Mouse (Mus musculus): ENCODE measurements around the gene Gm12355. TPM values are rescaled to one million over a fixed set of nuclear protein-coding genes. Genes with fewer than 3 reads are reported as not detected.

The Gm12355 gene
- polyA plus RNA-seq, 1 experiment from 2014 or later, result 0.64 TPM

- Histone ChIP-seq H3K27ac (peak within 1 kb of the TSS; percentile 90), H3K36me3 (peaks cover 16% of the 10 kb centered on the region), H3K9me3 (no peaks in the 10 kb centered on the region), H3K4me2 (peak within 1 kb of the TSS; percentile 80), H3K4me3 (peak within 1 kb of the TSS; percentile 96), H3K27me3 (peaks cover 4% of the 10 kb centered on the region), H3K4me1 (peaks cover 33% of the 10 kb centered on the region), H3K9ac (peak within 1 kb of the TSS; percentile 89)
- WGBS, result under 1% methylated on average over 49 of the region's 49 CpGs
- peak; percentile 91 for ATAC-seq (ENCODE audit: insufficient number of reproducible peaks, low FRiP score, low TSS enrichment, low read depth)
These were observed 38.4 kb downstream of the Gm12355 start, which contains the start of gene Ormdl3 for GRCm38 (mm10) chr11:98586892-98587563. Gene Ormdl3, minus strand, starts transcription at chr11:98587368.

DNA sequence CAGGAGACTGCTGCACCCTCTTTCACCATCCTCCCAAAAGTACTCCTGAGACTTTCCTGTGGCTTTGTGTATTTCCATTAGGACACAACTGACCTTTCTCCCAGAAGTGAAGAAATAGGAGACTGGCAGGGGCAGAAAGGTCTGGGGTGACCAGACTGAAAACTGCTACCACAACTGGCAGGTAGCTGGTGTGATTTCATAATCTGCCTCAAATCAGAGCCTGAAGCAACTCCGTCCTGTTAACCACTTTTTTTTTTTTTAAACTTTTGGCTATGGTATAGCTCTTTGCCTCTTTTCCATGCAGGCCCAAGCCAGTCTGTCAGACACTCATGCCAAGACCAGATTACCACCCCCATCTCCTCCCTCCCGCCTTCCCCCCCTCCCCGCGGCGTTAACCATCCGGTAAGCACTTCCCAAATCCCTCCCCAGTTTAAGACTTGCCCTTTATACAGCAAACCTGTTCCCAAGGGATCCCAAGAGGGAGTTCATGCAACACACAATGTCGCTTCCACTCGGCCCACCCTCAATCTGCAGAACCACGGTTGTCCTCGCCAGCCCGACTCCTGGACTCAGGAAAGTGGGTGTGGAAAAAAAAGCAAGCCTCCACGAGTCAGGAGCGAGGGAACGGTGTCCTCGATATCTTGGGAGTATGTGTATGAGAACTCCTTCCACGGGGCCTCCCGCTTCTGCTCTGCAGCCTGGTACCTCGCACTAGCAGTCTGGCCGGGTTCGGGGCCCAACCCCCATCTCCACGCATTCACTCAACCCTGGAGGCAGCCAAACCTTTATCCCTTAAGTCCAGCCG lies 39.2 kb downstream of the Gm12355 start:
- peaks cover under 1% of the 10 kb centered on the region; the same call in 1 of the 2 replicates for H3K27me3 ChIP-seq
- 0 out of 2 replicates have a peak, but pooled peaks have one; percentile 12 for ATAC-seq (ENCODE audit: insufficient number of reproducible peaks, low FRiP score, low TSS enrichment, low read depth)
- H3K27ac ChIP-seq, result peak overlapping the region; percentile 90
- peak overlapping the region; percentile 80 for H3K4me2 ChIP-seq
- WGBS, result under 1% methylated on average over 22 of the region's 22 CpGs
- H3K9ac ChIP-seq, result peak overlapping the region; percentile 89
- peaks cover 24% of the 10 kb centered on the region for H3K36me3 ChIP-seq
- peaks cover 33% of the 10 kb centered on the region for H3K4me1 ChIP-seq
- H3K4me3 ChIP-seq, result peak overlapping the region; percentile 96
- no peaks in the 10 kb centered on the region for H3K9me3 ChIP-seq

DNA sequence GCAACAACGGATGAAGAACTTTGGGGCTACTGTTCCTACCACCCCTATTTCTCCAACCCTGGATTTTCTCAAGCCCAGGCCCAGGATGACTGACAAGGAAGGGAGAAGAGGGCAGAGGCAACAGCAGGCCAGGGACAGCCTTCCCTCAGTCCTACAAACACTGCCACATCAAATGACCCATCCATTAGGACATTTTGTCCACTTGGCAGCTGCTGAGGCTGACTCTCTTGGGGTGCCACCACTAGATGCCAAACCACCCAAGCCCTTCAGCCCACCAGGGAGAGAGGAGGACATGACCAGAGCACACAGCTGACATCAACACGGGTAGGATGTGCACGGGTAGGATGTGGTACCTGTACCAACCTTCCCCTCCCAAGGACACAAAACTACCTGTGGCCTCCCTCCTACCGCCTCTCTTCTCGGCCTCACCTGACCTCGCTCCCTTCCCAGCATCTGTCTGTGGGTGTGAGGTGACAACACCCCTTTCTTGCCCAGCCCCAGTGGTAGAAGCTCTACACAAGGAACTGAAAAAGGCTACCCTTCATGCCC lies 40.8 kb downstream of the Gm12355 start:
- WGBS, result 80% methylated on average over 6 of the region's 6 CpGs
- peaks cover 33% of the 10 kb centered on the region for H3K4me1 ChIP-seq
- no peak overlapping the region for H3K9ac ChIP-seq
- no peaks in the 10 kb centered on the region for H3K9me3 ChIP-seq
- no peak overlapping the region for H3K27ac ChIP-seq
- no peak overlapping the region for H3K4me3 ChIP-seq
- peaks cover 39% of the 10 kb centered on the region for H3K36me3 ChIP-seq
- ATAC-seq (ENCODE audit: insufficient number of reproducible peaks, low FRiP score, low TSS enrichment, low read depth), result no peak
- no peaks in the 10 kb centered on the region for H3K27me3 ChIP-seq
- H3K4me2 ChIP-seq, result no peak overlapping the region

DNA sequence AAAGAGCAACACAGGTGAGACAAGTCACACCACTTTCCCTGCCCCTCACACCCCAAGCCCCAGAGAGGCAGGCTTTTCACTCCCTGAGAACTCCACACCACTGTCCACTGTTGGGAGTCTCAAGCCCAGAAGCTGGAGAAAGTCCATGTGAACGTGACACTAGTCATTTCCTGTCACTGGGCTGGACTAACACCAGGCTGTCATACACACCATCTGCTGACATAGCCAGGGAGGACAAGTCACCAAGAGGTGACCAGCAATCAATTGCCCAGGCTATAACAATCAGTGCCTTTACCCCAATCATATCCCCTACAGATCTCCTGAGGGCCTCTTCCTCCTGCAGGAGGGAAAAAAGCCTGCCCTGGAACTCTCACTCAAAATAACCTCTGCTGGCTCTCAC lies 41.3 kb downstream of the Gm12355 start:
- Histone ChIP-seq H3K36me3 (peaks cover 39% of the 10 kb centered on the region), H3K4me3 (no peak overlapping the region), H3K4me1 (peaks cover 33% of the 10 kb centered on the region), H3K4me2 (no peak overlapping the region), H3K9ac (no peak overlapping the region), H3K27me3 (no peaks in the 10 kb centered on the region), H3K27ac (no peak overlapping the region), H3K9me3 (no peaks in the 10 kb centered on the region)
- 40% methylated on average over 1 of the region's 1 CpGs for WGBS
- ATAC-seq (ENCODE audit: insufficient number of reproducible peaks, low FRiP score, low TSS enrichment, low read depth), result no peak

GRCm38 (mm10) chr11:98583571-98583970 lies 41.9 kb downstream of the Gm12355 start:
- Histone ChIP-seq H3K4me1 (peaks cover 33% of the 10 kb centered on the region), H3K4me3 (no peak overlapping the region), H3K9ac (no peak overlapping the region), H3K27me3 (no peaks in the 10 kb centered on the region), H3K9me3 (no peaks in the 10 kb centered on the region), H3K4me2 (no peak overlapping the region), H3K36me3 (peaks cover 39% of the 10 kb centered on the region), H3K27ac (no peak overlapping the region)
- 32% methylated on average over 1 of the region's 3 CpGs for WGBS
- ATAC-seq (ENCODE audit: insufficient number of reproducible peaks, low FRiP score, low TSS enrichment, low read depth), result no peak

DNA sequence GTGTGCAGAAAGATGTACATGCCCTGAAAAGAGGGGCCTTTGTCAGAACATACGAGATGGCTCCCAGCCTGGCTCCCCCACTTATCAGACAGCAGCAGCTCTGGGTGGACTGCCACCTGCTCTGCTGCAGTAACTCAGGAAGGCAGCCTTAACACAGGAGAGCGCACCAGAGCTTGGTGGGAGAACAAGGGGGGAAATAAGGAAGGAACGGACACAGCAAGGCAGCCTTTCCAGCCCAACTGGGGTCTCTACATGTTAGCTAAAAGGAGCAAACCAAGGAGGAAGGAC lies 42.3 kb downstream of the Gm12355 start:
- no peak overlapping the region for H3K4me3 ChIP-seq
- H3K4me2 ChIP-seq, result no peak overlapping the region
- ATAC-seq (ENCODE audit: insufficient number of reproducible peaks, low FRiP score, low TSS enrichment, low read depth), result no peak
- peaks cover 39% of the 10 kb centered on the region for H3K36me3 ChIP-seq
- WGBS, result 96% methylated on average over 3 of the region's 3 CpGs
- no peak overlapping the region for H3K9ac ChIP-seq
- no peak overlapping the region for H3K27ac ChIP-seq
- H3K9me3 ChIP-seq, result no peaks in the 10 kb centered on the region
- peaks cover 30% of the 10 kb centered on the region for H3K4me1 ChIP-seq
- H3K27me3 ChIP-seq, result no peaks in the 10 kb centered on the region

DNA sequence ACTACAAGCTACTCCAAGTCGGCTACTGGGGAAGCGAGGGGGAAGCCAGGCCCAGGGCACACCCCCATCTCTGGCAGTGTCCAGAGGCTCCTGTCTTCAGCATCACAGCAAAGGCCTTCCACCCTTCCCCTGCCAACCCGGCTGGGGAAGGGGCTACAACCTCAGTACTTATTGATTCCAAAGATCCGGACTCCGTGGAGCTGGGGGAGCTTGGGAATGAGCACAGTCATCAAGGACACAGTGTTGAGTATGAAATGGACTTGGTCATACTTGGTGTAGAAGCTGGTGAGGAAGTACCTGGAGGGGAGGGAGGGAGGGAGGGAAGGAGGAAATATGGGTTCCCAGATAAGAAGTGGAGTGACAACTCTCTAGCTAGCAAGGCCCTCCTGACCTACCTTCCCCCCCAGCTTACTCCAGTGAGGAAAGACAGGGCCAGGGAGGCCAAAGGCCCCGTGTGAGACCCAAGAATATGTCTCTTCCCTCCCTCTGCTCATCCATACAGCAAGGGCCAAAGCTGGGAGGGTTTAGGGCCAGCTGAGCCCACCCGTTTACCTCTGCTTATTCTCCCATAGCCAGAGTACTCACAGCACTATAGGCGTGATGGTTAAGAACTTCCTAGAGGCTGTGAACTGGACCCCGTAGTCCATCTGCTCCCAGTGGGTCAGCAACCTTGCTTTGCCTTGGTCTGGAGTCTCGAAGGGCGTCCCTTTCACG lies 42.8 kb downstream of the Gm12355 start:
- H3K9ac ChIP-seq, result no peak overlapping the region
- no peak overlapping the region for H3K4me3 ChIP-seq
- no peaks in the 10 kb centered on the region for H3K27me3 ChIP-seq
- peaks cover 39% of the 10 kb centered on the region for H3K36me3 ChIP-seq
- 91% methylated on average over 12 of the region's 12 CpGs for WGBS
- no peak overlapping the region for H3K27ac ChIP-seq
- peaks cover 25% of the 10 kb centered on the region for H3K4me1 ChIP-seq
- H3K9me3 ChIP-seq, result no peaks in the 10 kb centered on the region
- H3K4me2 ChIP-seq, result no peak overlapping the region
- no peak for ATAC-seq (ENCODE audit: insufficient number of reproducible peaks, low FRiP score, low TSS enrichment, low read depth)

DNA sequence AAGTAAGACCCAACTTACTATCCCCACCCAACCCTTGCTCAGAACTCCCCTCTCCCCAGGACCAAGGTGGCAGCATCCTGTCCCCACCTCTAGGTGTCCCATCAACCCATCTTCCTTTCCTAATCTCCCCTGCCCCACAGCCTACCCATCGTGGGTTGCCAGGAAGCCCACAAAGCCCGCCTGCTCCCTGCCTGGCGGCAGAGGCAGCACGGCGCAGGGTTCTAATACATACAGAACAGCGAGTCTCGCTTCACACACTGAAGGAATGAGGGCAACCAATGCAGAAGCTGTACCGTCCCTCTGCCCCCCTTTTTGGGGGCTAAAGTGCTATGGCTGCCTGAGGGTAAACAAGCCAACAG lies 43.5 kb downstream of the Gm12355 start:
- Histone ChIP-seq H3K27me3 (no peaks in the 10 kb centered on the region), H3K9me3 (no peaks in the 10 kb centered on the region), H3K36me3 (peaks cover 39% of the 10 kb centered on the region), H3K4me3 (no peak overlapping the region), H3K4me2 (no peak overlapping the region), H3K4me1 (peaks cover 21% of the 10 kb centered on the region), H3K27ac (no peak overlapping the region), H3K9ac (no peak overlapping the region)
- no peak for ATAC-seq (ENCODE audit: insufficient number of reproducible peaks, low FRiP score, low TSS enrichment, low read depth)
- WGBS, result 86% methylated on average over 8 of the region's 8 CpGs

DNA sequence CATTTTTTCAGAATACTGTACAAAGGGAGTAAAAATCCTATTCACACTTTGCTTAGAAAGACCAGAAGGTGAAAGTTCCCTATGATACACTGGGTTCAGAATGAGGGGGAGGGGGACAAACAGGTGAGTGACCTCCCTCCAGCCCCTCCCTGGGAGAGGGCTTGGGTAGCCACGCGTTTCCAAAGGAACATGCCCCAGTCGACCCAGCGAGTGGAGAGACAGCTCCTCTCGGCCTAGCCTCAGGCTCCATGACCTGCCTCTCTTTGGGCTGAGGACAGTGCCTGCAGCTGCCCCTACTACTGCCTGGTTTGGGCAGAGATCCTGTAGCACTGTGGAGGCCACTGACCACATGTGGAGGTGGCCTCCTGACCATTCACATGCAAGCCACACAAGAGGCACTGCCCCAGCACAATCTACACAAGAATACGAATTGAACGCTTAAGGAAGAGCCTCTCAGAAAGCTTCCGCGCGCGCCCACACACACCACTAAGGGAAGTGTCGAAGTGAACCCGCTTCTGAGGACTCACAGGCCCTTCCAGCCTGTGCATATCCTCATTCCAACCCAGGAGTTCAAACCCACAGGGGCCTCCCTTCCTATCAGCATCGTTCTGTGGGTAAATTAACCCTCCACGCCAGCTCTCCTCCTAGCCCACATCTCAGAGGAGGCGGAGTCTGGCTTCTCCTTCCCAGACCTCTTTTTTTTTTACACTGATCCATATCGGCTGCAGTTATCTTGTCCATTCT lies 44.0 kb downstream of the Gm12355 start:
- no peak for ATAC-seq (ENCODE audit: insufficient number of reproducible peaks, low FRiP score, low TSS enrichment, low read depth)
- Histone ChIP-seq H3K4me2 (no peak overlapping the region), H3K27ac (no peak overlapping the region), H3K4me1 (peaks cover 21% of the 10 kb centered on the region), H3K9me3 (no peaks in the 10 kb centered on the region), H3K36me3 (peaks cover 39% of the 10 kb centered on the region), H3K9ac (no peak overlapping the region), H3K27me3 (no peaks in the 10 kb centered on the region), H3K4me3 (no peak overlapping the region)
- 75% methylated on average over 17 of the region's 17 CpGs for WGBS

- no peak overlapping the region for H3K9ac ChIP-seq
- 0 out of 2 replicates have a peak overlapping the region, but pooled peaks have one; percentile 4 for H3K27ac ChIP-seq
- no peaks in the 10 kb centered on the region for H3K9me3 ChIP-seq
- H3K4me2 ChIP-seq, result no peak overlapping the region
- H3K27me3 ChIP-seq, result no peaks in the 10 kb centered on the region
- no peak overlapping the region for H3K4me3 ChIP-seq
- H3K4me1 ChIP-seq, result peaks cover 12% of the 10 kb centered on the region
- ATAC-seq (ENCODE audit: insufficient number of reproducible peaks, low FRiP score, low TSS enrichment, low read depth), result no peak; the same call in 1 of the 2 replicates
- H3K36me3 ChIP-seq, result peaks cover 39% of the 10 kb centered on the region
- WGBS, result 82% methylated on average over 16 of the region's 16 CpGs
These were observed 45.0 kb downstream of the Gm12355 start for GRCm38 (mm10) chr11:98580301-98581121.

GRCm38 (mm10) chr11:98577776-98578175 lies 47.7 kb downstream of the Gm12355 start:
- 77% methylated on average over 5 of the region's 5 CpGs for WGBS

More at GRCm38 (mm10) chr11:98577776-98578175, 47.7 kb downstream of the Gm12355 start:
- Histone ChIP-seq H3K4me1 (no peaks in the 10 kb centered on the region), H3K4me2 (no peak overlapping the region), H3K36me3 (peaks cover 31% of the 10 kb centered on the region), H3K4me3 (no peak overlapping the region), H3K27me3 (no peaks in the 10 kb centered on the region), H3K9ac (no peak overlapping the region), H3K9me3 (no peaks in the 10 kb centered on the region), H3K27ac (no peak overlapping the region)
- ATAC-seq (ENCODE audit: insufficient number of reproducible peaks, low FRiP score, low TSS enrichment, low read depth), result no peak
